Mouse (Mus musculus): Measurements from ENCODE around the gene Adgrb2. TPM values are rescaled to one million over a fixed set of nuclear protein-coding genes. Genes with fewer than 3 reads are reported as not detected.

Adgrb2 gene
- total RNA-seq, 1 experiment from 2014 or later, result not detected

DNA sequence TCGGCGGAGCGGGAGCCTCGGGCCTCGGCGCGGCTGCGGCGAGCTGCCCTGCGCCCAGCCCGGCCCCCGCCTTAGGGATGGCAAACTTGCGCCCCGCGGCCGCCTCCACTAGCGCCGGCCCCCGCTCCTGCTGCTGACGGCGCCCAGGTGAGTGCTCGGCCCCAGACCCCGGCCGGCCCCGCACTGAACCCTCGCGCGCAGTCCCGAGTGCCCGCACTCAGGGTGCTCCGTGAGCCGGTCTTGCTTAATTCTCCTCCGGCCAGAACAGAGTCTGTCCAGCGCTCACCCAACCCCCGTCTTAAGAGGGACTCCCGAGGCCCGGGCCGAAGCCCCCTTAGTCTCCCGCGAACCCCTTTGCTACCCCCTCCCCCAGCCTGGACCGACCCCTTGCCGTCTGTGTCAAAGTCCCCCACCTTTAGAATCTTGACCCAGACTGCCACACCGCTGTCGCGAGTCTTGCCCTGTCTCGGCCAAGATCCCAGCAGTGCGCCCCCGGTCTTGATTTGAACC, 546 bp downstream of the Adgrb2 start:
- no peak for ATAC-seq (ENCODE audit: extremely low read depth, insufficient number of reproducible peaks, low FRiP score, poor library complexity, severe bottlenecking)

DNA sequence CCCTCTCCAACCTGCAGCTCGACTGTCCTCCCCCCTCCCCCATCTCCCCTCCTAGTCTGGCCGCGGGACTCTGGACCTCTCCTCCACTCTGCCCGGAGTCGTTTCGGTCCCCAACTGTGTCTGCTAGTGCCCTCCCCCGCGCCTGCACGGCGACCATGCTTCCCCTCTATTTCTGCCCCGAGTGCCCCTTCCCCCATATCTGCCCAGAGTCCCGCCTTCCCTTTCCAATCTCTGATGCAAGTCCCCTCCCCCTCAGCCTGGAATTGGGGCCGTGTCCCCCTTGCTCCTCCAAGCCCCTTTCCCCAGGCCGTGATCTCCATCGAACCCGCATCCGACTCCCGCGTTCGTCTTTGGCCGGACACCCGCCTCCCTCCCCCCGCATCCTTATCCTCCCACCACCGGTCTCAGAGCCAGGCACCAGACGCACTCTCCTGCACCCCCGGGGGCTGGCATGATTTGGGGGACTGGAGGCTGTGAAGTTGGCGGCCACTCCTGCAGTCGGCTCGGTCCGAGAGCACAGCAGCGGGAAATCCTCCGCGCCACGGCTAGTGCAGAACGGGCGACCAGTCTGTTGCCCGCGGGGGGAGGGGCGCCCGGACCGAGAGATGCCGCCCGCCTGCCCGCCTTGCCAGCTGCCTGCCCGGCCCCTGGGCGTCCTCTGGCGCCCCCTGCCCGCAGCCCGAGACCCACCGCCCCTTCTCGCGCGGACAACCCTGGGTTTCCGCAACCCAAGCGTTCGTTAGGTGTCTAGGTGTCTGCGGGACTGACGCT, 1.2 kb downstream of the Adgrb2 start:
- ATAC-seq (ENCODE audit: extremely low read depth, insufficient number of reproducible peaks, low FRiP score, poor library complexity, severe bottlenecking), result no peak

DNA sequence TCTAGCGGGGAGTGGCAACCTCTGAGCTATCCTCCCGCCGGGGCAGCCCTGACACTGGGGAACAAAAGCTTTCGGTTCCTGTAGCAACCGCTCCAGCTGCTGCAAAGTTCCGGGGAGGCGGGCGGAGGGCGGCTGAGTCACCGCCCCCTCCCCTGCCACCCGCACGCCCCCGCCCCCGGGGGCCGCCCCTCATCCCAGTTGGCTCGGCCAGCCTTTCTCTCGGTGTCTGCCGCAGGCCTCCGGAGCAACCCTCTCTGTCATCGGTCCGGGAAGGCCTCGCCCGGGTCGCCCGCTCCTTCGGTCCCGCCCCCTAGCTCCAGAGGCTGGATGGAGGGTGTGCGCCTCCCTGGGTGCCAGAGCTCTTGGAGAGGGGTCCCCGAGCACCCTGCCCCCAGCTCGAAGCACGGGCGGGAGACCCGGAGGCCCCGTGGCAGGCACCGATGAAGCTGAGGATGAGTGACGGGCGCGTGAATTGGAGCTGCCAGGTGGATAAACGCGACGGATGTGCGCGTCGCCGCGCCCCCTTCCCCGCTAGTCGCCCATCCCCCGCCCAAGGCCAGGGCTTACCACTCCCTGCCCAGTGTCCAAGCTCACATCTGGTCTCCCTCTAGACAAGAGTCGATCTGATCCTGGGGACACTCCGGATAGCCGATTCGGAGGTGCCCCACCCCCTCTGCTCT, 3.3 kb downstream of the Adgrb2 start:
- ATAC-seq (ENCODE audit: extremely low read depth, insufficient number of reproducible peaks, low FRiP score, poor library complexity, severe bottlenecking), result peak; percentile 27; the same call in 1 of the 2 replicates

DNA sequence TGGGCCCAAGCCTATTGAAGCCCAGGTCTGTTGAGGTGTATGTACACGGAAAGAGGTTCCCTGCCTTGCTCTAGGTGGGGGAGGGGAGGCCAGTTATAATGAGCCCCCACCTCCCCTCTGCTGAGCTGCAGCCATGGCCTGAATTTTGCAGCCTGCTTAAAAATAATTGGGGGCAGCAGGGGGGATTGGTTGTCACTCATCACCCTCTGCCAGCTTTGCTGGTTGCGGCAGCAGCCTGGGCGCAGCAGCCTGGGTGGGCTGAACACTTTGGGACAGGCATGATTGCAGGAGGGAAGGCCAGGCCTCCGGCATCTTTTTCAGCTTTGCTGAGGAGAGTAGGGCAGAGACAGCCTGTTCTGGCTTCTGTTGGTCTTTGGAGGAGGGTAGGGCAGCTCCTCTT, 5.3 kb downstream of the Adgrb2 start:
- no peak for ATAC-seq (ENCODE audit: extremely low read depth, insufficient number of reproducible peaks, low FRiP score, poor library complexity, severe bottlenecking)

DNA sequence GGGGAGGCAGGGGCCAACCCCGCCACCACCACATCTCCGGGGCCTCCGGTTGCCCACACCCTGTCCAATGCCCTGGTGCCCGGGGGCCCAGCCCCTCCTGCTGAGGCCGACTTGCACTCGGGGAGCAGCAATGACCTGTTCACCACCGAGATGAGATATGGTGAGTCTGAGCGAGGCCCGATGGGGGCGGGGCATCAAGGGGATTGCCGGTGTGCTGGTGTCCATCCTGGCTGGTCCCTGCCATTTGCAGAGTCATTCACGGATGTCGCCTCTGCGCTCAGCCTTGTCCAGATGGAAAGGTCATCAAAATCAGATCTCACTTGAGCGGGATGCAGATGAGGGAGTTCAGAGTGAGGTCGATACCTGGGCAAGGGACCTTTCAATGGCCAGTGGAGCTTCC, 8.1 kb downstream of the Adgrb2 start:
- ATAC-seq (ENCODE audit: extremely low read depth, insufficient number of reproducible peaks, low FRiP score, poor library complexity, severe bottlenecking), result no peak

DNA sequence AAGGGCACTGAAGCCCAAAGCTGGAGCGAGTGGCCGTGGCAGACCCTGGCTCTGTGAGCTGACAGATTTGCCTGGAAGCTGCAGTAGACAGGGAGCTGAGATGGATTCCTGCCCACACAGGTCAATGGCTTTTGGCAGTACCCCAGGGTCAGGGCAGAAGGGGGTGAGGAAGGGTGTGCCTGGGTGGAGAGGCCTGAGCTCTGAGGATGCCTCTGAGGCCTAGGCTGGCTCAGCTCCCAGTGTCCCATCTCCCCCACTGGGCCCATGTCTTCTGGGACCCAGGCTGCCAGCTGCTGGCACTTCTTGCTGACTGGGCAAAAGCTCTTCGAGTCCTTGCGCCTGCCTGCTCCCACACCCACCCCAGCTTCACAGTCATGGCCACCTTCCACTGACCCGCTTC, 8.5 kb downstream of the Adgrb2 start:
- no peak for ATAC-seq (ENCODE audit: extremely low read depth, insufficient number of reproducible peaks, low FRiP score, poor library complexity, severe bottlenecking)

DNA sequence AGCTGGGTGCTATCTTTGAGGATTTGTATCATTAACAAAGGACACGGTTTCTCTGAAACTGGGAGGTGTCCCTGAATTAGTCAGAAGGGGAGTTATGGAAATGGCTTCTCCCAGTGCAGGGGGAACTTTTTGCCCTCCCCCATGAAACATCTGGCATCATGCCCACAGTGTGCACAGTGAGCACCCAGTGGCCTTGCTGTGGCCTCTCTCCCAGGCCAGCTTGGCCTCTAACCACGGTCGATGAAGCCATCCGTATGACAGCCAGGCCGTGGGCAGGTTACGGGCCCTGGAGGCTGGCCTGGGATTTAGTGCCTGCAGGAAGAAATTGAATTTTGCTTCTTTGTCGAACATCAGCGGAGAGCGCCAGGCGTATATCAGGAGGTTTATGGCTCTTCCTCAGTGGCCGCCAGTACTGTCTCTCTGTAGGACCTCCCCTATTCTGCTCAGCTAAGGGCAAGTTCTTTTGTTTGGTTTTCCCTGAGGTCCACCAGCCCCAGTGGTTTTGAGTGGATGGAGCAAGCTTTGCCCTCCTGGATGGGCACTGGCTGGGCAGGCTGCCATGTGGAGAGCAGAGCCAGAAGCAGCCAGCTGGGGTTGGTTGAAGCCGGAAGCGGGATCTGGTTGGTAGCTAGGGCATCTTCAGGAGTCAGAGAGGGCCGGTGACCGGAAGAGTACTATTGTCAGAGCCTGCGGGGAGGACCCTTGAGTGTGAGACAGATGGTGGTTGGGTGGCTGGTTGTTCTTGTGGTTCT, 9.4 kb downstream of the Adgrb2 start:
- ATAC-seq (ENCODE audit: extremely low read depth, insufficient number of reproducible peaks, low FRiP score, poor library complexity, severe bottlenecking), result no peak

DNA sequence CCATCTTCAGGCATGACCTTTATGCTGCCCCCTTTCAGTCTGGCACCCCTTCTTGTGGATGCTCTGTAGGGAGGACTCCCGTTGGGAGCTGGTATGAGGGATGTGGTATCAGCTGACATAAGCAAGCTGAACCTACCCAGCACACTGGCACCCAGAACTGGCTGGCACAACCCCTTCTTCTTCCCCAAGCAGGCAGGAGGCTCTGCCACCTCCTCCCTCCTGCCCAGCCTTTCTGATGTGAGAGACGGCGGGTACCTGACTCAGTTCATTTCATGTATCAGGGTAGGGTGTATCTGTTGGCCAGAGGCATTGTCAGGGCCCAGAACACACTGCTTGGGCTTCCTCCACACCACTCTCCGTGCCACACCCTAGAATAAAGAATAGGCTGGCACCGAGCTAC, 10.1 kb downstream of the Adgrb2 start:
- no peak for ATAC-seq (ENCODE audit: extremely low read depth, insufficient number of reproducible peaks, low FRiP score, poor library complexity, severe bottlenecking)

DNA sequence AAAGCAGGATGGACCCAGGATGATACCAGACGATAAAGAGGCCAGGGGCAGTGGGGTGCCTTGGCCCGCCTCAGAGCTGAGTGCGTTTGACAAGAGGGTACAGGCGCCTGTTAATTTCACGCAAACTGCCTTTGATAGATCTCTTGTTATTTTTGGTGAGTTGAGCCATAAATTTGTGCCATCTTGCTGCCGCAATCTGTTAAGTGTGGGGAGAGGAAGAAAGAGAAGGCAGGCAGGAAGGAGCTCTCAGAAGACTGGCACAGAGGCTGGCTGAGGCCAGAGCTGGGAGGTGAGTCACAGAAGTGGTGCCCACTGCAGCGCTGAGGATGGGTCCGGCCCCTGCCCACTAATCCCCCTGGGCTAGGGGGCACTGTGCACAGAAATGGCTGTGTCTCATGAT, 10.6 kb downstream of the Adgrb2 start:
- no peak for ATAC-seq (ENCODE audit: extremely low read depth, insufficient number of reproducible peaks, low FRiP score, poor library complexity, severe bottlenecking)

DNA sequence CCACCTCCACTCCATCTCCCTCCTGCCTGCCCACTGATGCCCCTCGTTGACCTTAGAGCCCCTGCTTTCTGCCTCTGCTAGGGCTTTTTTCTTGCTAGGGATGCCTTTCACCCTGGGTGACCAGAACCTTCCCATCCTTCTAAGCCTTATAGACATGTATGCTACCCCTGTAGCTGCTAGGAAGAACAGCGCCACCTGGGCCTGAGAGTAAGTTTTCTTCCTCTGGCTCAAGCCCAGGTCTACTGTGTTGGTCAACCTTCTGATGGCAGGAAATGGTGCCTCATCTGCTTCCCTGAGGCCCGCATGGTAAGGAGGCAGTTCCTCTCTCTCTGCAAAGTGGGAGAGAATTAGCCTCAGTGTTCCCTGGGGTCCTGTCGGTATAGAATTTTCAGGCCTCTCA, 11.3 kb downstream of the Adgrb2 start:
- no peak for ATAC-seq (ENCODE audit: extremely low read depth, insufficient number of reproducible peaks, low FRiP score, poor library complexity, severe bottlenecking)

DNA sequence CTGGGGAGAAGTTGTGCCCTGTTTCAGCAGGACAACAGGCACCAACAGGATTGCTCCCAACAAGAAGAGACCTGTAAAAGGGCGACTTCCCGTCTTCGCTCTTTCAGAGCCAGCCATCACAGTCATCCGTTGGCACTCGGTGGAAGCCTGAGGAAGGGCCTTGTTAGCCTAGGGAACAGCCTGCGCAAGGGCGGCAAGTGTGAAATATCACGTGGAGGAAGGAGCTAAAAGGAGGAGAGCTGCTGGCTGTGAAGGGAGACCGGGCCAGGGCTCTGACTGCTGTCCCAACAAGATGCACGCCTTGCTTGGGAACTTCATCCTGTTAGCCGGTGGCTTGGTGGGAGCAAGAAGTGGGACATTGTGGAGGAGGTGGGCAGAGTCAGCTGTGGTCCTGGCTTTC, 13.5 kb downstream of the Adgrb2 start:
- ATAC-seq (ENCODE audit: extremely low read depth, insufficient number of reproducible peaks, low FRiP score, poor library complexity, severe bottlenecking), result no peak

DNA sequence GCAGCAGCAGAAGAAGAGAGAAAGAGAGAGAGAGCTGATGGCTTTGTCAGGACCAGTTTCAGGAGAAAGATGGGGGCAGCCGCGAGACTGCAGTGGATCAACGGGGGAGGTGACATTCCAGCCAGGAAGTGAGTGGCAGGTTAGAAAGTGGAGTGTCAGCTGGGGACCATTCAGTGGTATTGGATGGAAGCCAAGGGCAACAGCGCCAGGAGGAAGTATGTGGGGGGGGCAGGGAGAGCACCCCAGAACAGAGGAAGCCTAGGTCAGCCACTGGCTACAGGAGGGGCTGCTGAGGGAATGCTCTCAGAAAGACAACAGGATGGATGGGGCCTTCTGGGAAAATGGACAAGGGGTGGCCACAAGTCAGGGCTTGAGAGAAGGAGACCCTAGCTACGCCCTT, 17.0 kb downstream of the Adgrb2 start:
- no peak; the same call in 1 of the 2 replicates for ATAC-seq (ENCODE audit: extremely low read depth, insufficient number of reproducible peaks, low FRiP score, poor library complexity, severe bottlenecking)

DNA sequence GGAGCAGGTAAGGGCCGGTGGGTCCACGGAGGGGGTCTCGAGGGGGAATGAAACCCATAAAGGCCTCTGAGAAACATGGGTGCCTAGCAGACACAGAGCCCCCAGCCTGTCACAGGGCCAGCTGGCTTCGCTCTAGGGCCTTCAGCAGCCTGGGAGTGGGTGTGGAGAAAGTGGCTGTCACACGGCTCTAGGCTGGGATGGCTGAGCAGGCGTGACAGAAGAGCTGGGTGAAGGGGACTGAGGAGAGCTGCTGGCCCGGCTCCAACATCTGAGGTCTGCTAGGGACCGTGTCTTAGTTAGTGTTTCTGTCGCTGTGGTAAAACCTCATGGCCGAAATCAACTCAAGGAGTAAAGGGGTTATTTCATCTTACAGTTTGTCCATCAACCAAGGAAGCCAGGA, 17.5 kb downstream of the Adgrb2 start:
- ATAC-seq (ENCODE audit: extremely low read depth, insufficient number of reproducible peaks, low FRiP score, poor library complexity, severe bottlenecking), result no peak

DNA sequence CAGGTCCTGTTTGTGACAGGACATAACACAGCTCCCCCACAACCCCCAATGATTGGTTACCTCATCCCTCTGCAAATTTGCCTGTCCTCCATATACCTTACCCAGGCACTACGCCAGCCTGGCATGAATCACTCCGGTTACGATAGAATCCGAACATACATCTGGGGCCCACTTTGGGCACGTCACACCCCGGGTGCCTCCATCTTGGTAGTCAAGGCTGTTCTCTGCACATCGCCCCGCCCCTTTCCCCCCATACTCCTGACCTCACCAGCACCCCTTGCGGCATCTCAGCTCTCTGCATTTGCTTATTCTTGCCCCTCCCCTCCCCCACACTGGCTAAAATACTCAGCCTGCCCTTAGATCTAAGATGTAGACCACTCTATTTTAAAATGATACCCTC, 20.9 kb downstream of the Adgrb2 start:
- ATAC-seq (ENCODE audit: extremely low read depth, insufficient number of reproducible peaks, low FRiP score, poor library complexity, severe bottlenecking), result no peak

DNA sequence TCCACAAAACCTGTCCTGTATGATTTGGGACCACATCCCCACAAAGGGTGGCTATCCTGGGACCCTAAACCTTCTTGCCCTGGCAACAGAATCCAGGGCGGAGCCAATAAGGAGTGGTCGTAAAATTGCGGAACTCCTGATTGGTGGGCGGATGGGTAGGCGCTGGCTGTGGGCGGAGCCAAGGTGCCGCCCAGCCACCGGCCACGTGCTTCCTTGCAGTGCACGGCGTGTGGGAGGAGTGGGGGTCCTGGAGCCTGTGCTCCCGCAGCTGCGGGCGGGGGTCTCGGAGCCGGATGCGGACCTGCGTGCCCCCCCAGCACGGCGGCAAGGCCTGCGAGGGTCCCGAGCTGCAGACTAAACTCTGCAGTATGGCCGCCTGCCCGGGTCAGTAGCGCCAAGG, 21.9 kb downstream of the Adgrb2 start:
- ATAC-seq (ENCODE audit: extremely low read depth, insufficient number of reproducible peaks, low FRiP score, poor library complexity, severe bottlenecking), result no peak

DNA sequence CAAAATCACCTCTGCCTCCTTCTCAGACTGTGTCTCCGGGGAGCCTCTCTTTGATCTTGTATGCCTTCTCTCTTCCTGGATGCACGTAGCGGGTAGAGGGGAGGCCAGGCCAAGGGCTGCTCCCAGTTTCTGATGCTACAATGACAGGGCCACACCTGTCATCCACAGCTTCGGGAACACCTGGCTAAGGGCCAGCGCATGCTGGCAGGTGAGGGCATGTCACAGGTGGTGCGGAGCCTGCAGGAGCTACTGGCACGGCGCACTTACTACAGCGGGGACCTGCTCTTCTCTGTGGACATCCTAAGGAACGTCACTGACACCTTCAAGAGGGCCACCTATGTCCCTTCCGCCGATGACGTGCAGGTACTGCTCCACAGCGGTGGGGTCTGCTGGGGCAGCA, 24.4 kb downstream of the Adgrb2 start:
- ATAC-seq (ENCODE audit: extremely low read depth, insufficient number of reproducible peaks, low FRiP score, poor library complexity, severe bottlenecking), result no peak

DNA sequence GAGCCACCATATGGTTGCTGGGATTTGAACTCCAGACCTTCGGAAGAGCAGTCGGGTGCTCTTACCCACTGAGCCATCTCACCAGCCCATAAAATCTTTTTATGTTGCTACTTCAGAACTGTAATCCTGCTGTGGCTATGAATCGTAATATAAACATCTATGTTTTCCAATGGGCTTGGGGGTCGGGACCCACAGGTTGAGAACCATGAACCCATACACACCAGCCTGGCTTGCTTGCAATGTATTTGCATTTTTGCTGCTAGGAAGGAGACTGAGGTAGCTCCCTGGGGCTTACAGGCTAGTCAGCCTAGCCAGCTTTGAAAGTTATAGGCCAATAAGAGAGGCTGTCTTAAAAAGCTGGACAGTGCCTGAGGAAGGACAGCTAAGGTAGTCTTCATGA, 26.1 kb downstream of the Adgrb2 start:
- no peak for ATAC-seq (ENCODE audit: extremely low read depth, insufficient number of reproducible peaks, low FRiP score, poor library complexity, severe bottlenecking)

DNA sequence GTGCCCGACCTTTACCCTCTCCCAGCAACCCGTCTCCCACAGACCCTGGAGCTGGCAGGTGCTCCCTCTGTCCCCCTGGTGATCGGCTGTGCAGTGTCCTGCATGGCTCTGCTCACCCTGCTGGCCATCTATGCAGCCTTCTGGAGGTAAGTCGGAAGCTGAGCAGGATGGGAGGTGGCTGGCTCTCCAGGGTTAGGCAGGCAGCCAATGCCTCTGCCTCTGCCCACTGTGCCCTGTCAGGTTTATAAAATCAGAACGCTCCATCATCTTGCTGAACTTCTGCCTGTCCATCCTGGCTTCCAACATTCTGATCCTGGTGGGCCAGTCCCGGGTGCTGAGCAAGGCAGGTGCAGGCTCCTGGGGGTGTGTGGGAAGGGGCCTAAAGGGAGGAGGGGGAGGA, 27.6 kb downstream of the Adgrb2 start:
- ATAC-seq (ENCODE audit: extremely low read depth, insufficient number of reproducible peaks, low FRiP score, poor library complexity, severe bottlenecking), result no peak

DNA sequence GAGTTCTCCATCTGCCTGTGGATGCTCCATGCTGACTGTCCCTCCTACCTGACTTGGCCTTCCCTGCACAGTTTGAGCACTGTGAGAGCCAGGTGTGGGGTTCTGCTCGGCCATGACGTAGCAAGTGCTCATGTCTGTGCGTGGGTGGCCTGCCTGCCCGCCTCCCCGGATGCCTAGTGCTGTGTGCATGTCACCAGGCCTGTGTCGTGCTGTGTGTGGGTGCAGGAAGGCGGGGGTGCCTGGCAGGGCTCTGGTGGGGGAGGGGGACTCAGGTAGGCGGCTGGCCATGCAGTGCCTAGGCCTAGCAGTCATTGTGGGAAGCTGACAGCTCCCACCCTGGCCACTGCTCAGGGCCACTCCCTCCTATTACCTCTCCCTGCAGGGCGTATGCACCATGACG, 28.4 kb downstream of the Adgrb2 start:
- no peak for ATAC-seq (ENCODE audit: extremely low read depth, insufficient number of reproducible peaks, low FRiP score, poor library complexity, severe bottlenecking)

DNA sequence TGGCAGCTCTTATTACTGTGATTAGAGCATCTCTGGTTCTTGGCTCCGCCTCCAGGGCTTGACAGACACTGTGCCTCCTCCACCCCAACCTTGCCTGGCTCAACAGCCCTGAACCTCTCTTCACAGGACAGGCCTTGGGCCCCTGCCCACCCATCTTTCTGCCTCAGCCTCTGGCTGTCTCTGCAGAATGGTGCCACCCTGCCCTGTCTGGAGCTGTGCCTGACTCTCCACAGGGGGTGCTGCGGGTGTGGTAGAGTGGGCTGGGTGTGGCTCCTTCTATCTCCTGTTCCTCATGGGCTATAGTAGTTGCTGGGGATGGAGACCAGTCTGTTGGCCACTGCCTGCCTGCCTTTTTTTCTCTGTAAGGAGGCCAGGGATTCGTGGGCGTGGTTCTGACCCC, 31.3 kb downstream of the Adgrb2 start:
- no peak for ATAC-seq (ENCODE audit: extremely low read depth, insufficient number of reproducible peaks, low FRiP score, poor library complexity, severe bottlenecking)
